Mouse (Mus musculus) forebrain, embryonic 12.5 days (tissue): ENCODE data around the gene Papss1. TPM values are rescaled to one million over a fixed set of nuclear protein-coding genes. Genes with fewer than 3 reads are reported as not detected.

Experiments used
- ATAC-seq: fragments of 200-750 bp; cut with Nextera tagmentation; 2 replicates; pipeline ENCODE4 v1.8.0; 2017; ENCODE audit warnings: moderate TSS enrichment; ENCODE audit not compliant: low FRiP score
- H3K27ac ChIP-seq: fragments of 300-500 bp; sonication (generic); 2 replicates; pipeline ENCODE4 v1.5.1; 2016; ENCODE audit warnings: mild to moderate bottlenecking
- H3K27me3 ChIP-seq: fragments of 300-500 bp; sonication (generic); 2 replicates; pipeline ENCODE4 v1.6.1; 2016; ENCODE audit warnings: mild to moderate bottlenecking
- H3K36me3 ChIP-seq: fragments of 300-500 bp; sonication (generic); replicated peaks from 2 replicates; pipeline ENCODE4 v1.6.1; 2016; ENCODE audit warnings: mild to moderate bottlenecking
- H3K4me1 ChIP-seq: fragments of 300-500 bp; sonication (generic); 2 replicates; pipeline ENCODE4 v1.6.1; 2016
- H3K4me2 ChIP-seq: fragments of 300-500 bp; sonication (generic); 2 replicates; pipeline ENCODE4 v1.6.1; 2016; ENCODE audit warnings: mild to moderate bottlenecking, moderate library complexity
- H3K4me3 ChIP-seq: fragments of 300-500 bp; sonication (generic); replicated peaks from 2 replicates; pipeline ENCODE4 v1.5.1; 2016; ENCODE audit warnings: mild to moderate bottlenecking
- H3K9ac ChIP-seq: fragments of 300-500 bp; sonication (generic); 2 replicates; pipeline ENCODE4 v1.6.1; 2016; ENCODE audit warnings: mild to moderate bottlenecking
- H3K9me3 ChIP-seq: fragments of 300-500 bp; sonication (generic); 2 replicates; pipeline ENCODE4 v1.6.1; 2016
- WGBS: fragments of 180-500 bp; shearing (Covaris S2); methylation state at CpG from one replicate; pipeline ENCODE4 v1.1.7; 2016; 5-methylcytosine and 5-hydroxymethylcytosine counted together
- polyA plus RNA-seq: library from polyadenylated mRNA; unstranded; fragments of >200 nt; fragmentation: Nextera tagmentation; extraction: Ambion mirVana; gene quantifications from 2 replicates; pipeline ENCODE4 v1.2.1, GENCODE M21; 2016

The Papss1 gene
- polyA plus RNA-seq, 1 experiment from 2014 or later: 90.8 TPM

DNA sequence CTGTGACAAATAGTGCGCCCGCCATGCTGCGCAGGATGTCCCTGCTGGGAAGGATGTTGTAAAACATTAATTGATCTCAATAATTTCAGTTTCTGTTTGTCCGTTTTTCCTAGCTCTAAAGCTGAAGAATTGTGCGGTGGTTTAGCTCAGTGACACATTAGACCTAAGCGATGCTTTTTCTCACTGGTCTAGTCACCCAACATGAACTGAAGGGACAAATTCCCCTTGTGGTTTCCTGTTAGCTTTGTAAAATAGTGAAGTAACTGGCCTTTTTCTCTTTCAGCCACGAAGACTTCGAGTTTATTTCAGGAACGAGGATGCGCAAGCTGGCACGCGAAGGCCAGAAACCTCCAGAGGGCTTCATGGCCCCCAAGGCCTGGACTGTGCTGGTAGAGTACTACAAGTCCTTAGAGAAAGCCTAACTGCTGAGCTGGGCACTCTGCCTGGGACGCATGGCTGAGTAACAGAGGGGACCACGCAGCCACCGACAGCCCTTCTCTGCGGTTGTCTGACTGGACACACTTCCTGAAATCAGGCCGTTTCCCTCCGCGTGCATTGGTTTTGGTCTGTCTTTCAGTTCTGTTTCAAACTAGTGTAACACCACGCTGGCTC, 78.2 kb downstream of the Papss1 start:
- no peaks in the 10 kb centered on the region for H3K9me3 ChIP-seq
- no peak overlapping the region for H3K9ac ChIP-seq
- H3K4me1 ChIP-seq: peaks cover 8% of the 10 kb centered on the region
- no peak overlapping the region for H3K27ac ChIP-seq
- no peaks in the 10 kb centered on the region for H3K27me3 ChIP-seq
- WGBS: 96% methylated on average over 20 of the region's 20 CpGs
- peaks cover 16% of the 10 kb centered on the region for H3K36me3 ChIP-seq
- H3K4me3 ChIP-seq: no peak overlapping the region
- no peak for ATAC-seq
- no peak overlapping the region for H3K4me2 ChIP-seq

DNA sequence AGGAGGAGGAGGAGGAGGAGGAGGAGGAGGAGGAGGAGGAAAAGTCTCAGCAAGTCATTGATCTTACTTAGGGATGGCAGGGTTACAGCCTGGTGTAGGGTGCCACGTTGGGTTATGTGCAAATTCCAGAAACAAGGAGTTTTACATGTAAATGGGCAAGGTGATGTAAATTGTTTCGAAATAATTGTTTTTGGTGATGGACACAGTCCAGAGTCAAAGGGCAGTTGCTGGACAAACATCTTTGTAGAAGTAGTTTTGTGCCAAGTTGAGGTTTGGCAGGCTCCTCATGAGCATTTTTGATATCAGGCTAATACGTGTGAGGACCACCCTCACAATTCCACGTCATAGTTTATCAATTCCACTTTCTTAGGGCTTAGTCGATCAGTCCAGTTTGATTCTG, 80.6 kb downstream of the Papss1 start:
- no peak for ATAC-seq
- no peaks in the 10 kb centered on the region for H3K27me3 ChIP-seq
- H3K27ac ChIP-seq: no peak overlapping the region
- no peak overlapping the region for H3K4me3 ChIP-seq
- no peak overlapping the region for H3K9ac ChIP-seq
- H3K9me3 ChIP-seq: no peaks in the 10 kb centered on the region
- H3K36me3 ChIP-seq: peaks cover 10% of the 10 kb centered on the region
- H3K4me2 ChIP-seq: no peak overlapping the region
- no peaks in the 10 kb centered on the region for H3K4me1 ChIP-seq
- 96% methylated on average over 5 of the region's 5 CpGs for WGBS

DNA sequence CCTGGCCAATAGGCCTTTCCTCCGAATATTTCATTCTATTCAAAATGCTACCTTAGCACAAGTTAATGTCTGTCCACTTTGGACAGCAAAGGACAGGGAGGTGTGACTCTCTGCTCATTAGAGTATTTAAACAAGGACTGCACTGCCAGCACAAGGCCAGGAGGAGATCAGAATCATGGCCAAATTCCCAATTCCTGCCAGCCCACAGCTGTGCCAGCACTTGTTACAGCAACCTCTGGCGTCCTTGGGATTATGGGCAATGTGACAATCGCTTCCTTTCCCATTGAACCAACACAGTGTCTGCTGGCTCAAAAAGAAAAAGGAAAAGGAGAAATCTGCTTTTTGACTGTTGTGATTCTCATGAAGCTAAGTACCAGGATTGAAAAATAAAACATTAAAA, 89.8 kb downstream of the Papss1 start:
- no peak overlapping the region for H3K9ac ChIP-seq
- 93% methylated on average over 3 of the region's 3 CpGs for WGBS
- H3K4me1 ChIP-seq: no peaks in the 10 kb centered on the region
- no peak overlapping the region for H3K4me2 ChIP-seq
- no peaks in the 10 kb centered on the region for H3K36me3 ChIP-seq
- no peak for ATAC-seq
- H3K4me3 ChIP-seq: no peak overlapping the region
- no peaks in the 10 kb centered on the region for H3K27me3 ChIP-seq
- no peak overlapping the region for H3K27ac ChIP-seq
- H3K9me3 ChIP-seq: no peaks in the 10 kb centered on the region

DNA sequence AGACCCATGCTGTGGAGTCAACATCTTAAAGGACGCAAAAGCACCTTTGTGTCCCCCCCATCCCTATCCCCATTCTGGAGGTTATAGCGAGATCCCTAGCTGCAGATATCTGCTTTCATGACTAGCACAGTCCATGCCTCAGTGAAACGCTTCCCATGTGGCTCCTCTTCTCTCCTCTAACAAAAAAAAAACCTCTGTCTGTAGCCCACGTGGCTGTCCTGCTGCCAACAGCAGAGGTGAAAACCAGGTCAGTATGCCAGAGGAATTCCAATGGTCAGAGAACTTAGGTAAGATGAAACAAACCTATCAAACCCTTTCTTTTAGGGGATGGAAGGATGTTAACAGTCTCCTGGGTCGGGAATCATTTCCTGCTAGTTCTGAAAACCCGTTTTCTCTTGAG, 91.5 kb downstream of the Papss1 start:
- H3K36me3 ChIP-seq: no peaks in the 10 kb centered on the region
- H3K4me1 ChIP-seq: no peaks in the 10 kb centered on the region
- WGBS: 77% methylated on average over 6 of the region's 6 CpGs
- no peak overlapping the region for H3K27ac ChIP-seq
- no peaks in the 10 kb centered on the region for H3K27me3 ChIP-seq
- H3K9me3 ChIP-seq: no peaks in the 10 kb centered on the region
- H3K4me2 ChIP-seq: no peak overlapping the region
- no peak overlapping the region for H3K9ac ChIP-seq
- no peak overlapping the region for H3K4me3 ChIP-seq
- no peak for ATAC-seq

DNA sequence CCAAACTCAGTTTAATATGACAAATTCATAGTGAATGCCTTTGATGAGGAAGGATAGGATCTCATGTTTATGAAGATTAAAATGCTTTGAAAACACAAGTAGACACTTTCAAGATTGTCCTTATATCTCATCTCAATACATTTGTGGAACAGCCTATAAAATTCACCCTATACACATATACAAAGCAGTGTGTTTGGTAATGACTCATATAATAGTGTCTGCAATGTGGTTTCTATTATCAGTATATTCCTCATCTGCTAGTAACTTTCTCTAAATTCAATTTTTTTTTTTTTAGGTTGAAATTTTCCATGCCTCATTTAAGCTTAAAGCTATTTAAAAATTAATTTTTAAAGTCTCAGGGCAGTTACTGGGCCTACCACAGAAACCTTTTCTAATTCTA, 95.6 kb downstream of the Papss1 start:
- no peak for ATAC-seq
- H3K4me1 ChIP-seq: no peaks in the 10 kb centered on the region
- H3K9ac ChIP-seq: no peak overlapping the region
- H3K9me3 ChIP-seq: no peaks in the 10 kb centered on the region
- H3K27me3 ChIP-seq: no peaks in the 10 kb centered on the region
- H3K4me2 ChIP-seq: no peak overlapping the region
- H3K27ac ChIP-seq: no peak overlapping the region
- no peaks in the 10 kb centered on the region for H3K36me3 ChIP-seq
- no peak overlapping the region for H3K4me3 ChIP-seq

DNA sequence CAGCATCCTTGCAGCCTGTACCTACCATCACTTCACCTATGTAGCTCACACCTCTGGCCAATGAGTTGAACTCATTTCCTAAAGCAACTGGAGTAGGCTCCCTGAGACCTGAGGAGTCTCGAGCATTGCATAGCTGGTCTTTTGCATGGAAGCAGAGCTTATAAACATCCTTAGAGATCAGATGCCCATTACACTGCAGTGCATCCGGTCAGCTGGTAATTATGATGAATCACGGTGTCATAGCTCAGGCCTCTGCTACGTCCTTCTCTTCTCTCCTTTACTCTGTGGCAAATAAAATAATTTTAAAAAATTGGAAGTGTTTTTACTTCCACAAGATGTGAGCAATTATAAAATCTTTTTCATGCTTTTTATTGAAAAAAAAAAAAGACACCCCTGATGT, 96.1 kb downstream of the Papss1 start:
- Histone ChIP-seq H3K4me3 (no peak overlapping the region), H3K4me2 (no peak overlapping the region), H3K27me3 (no peaks in the 10 kb centered on the region), H3K4me1 (no peaks in the 10 kb centered on the region), H3K27ac (no peak overlapping the region), H3K9ac (no peak overlapping the region), H3K9me3 (no peaks in the 10 kb centered on the region), H3K36me3 (no peaks in the 10 kb centered on the region)
- WGBS: 97% methylated on average over 4 of the region's 4 CpGs
- no peak for ATAC-seq

DNA sequence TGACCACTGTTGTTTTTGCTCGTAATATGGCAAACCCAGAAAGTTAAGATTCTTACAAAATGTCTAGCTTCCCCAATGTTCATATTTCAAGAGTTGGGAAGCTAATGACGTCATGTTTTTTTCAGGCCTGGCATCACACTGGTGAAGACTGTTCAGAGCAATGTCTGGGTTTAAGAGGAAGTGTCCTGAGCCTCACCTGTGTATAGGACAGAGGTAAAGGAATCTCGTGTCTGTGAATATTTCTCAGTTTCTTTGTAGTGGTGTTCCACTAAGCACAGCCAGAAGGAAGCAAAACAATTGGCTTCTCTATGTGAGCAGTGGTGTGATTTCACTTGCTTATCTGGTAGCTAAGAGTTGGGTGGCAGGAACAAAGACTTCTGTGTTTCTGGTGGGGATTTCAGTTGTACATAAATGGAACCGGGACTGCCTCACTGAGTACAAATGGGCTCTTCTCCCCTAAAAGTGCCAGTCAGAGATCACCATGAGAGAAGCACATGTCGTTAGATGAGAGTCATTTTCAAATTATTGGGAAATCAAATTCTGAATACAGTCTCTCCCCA, 98.1 kb downstream of the Papss1 start:
- 73% methylated on average over 5 of the region's 5 CpGs for WGBS
- Histone ChIP-seq H3K27ac (no peak overlapping the region), H3K36me3 (no peaks in the 10 kb centered on the region), H3K27me3 (no peaks in the 10 kb centered on the region), H3K4me3 (no peak overlapping the region), H3K4me2 (no peak overlapping the region), H3K9me3 (no peaks in the 10 kb centered on the region), H3K4me1 (no peaks in the 10 kb centered on the region), H3K9ac (no peak overlapping the region)
- no peak for ATAC-seq

DNA sequence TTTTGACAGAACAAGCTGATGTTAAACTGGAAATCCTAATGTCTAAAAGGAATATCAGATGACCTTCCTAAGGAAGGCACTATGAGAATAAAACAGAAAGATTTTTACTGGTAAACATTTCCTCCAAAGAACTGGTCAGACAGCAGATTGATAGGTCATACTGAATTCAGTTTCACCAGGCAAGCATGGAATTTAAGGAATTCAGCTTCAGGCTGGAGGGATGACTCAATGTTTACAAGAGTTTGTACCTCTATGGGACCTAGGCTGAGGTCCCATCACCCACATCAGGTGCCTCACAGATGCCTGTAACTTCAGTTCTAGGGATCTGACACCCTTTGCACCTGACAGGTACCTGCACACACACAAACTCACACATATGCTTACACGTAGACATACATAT, 105.3 kb downstream of the Papss1 start:
- Histone ChIP-seq H3K9ac (no peak overlapping the region), H3K36me3 (no peaks in the 10 kb centered on the region), H3K4me1 (no peaks in the 10 kb centered on the region), H3K27ac (no peak overlapping the region), H3K4me3 (no peak overlapping the region), H3K4me2 (no peak overlapping the region), H3K27me3 (no peaks in the 10 kb centered on the region), H3K9me3 (no peaks in the 10 kb centered on the region)
- ATAC-seq: no peak
- WGBS: 75% methylated on average over 1 of the region's 1 CpGs

DNA sequence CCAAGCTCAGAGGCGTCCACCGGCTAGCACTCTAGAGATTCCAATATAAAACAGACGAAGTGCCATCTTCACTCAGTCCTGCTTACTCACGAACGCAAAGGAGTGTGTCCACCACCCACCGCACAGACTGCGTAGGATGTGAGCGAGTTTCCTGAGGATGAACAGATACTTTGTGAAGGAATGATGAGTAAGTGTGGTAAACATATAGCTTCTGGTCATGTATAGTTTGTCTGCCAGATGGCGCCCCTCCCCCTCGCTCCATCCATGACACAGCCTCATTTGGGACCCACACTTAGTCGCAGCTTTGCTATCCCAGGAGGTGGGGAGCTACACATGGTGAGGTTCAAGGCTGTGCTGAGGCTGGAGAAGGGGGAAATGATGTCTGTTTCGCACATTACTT, 121.5 kb downstream of the Papss1 start:
- no peak overlapping the region for H3K4me3 ChIP-seq
- no peaks in the 10 kb centered on the region for H3K9me3 ChIP-seq
- no peak overlapping the region for H3K9ac ChIP-seq
- no peak overlapping the region for H3K27ac ChIP-seq
- no peaks in the 10 kb centered on the region for H3K36me3 ChIP-seq
- H3K4me1 ChIP-seq: no peaks in the 10 kb centered on the region
- 89% methylated on average over 12 of the region's 12 CpGs for WGBS
- H3K27me3 ChIP-seq: no peaks in the 10 kb centered on the region
- ATAC-seq: no peak
- H3K4me2 ChIP-seq: no peak overlapping the region

DNA sequence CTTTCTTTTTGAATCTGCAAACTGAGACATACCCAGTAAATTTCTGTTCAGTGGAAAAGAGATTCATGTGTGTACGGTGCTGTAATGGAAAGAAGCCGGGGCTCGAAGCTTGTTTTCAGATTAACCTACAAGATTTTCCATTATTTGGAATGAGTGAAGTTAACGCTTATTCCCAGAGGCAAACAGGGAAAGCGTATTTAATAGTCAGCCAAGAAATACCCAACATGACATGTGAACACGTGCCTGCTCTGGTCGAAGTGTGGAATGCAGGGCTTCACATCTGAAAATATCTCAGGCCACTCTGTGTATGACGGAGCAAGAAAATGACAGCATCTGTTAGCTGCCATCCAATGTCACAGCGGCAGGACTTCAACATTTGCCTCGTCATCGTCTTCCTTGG, 125.4 kb downstream of the Papss1 start:
- Histone ChIP-seq H3K4me3 (no peak overlapping the region), H3K4me1 (no peaks in the 10 kb centered on the region), H3K9ac (no peak overlapping the region), H3K9me3 (no peaks in the 10 kb centered on the region), H3K27ac (no peak overlapping the region), H3K4me2 (no peak overlapping the region), H3K27me3 (no peaks in the 10 kb centered on the region), H3K36me3 (no peaks in the 10 kb centered on the region)
- no peak for ATAC-seq
- WGBS: 86% methylated on average over 11 of the region's 11 CpGs

DNA sequence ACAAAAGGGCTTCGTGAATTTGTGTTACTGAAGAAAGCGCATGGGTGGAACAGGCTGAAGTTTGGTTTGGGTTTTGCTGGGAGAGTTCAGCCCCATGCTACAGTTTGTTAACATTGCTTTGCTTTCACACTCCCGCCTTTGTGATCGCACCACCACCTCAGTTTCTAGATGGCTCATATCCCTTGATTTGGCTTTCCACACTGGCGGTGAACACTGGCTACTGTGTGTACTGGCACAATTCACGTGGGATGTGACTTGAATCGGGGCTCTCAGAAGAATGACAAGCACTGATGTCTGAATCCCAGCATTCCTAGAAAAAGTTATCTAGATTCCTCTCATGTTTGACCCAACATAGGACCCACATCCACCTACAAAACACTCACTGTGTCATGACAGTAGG, 126.0 kb downstream of the Papss1 start:
- Histone ChIP-seq H3K9ac (no peak overlapping the region), H3K9me3 (no peaks in the 10 kb centered on the region), H3K36me3 (no peaks in the 10 kb centered on the region), H3K4me3 (no peak overlapping the region), H3K4me2 (no peak overlapping the region), H3K27me3 (no peaks in the 10 kb centered on the region), H3K27ac (no peak overlapping the region), H3K4me1 (no peaks in the 10 kb centered on the region)
- ATAC-seq: no peak
- 91% methylated on average over 7 of the region's 7 CpGs for WGBS

DNA sequence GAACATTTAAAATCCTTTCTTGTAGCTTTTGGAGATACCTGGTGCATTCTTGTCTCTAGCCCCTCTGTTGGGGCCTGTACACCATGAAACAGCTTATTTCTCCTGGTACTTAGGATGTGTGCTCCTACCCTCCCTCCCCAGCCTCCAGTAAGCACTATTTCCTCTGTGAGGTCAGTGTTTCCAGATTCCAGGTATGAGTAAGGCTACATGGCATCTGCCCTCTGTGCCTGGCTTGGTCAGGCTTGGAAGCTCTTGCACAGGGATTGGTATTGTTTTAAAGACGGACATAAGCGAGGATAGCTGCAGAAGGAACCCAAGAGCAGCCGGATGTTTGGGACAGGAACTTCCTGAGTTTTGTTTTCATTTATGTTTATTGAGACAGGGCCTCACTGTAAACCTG, 126.6 kb downstream of the Papss1 start:
- Histone ChIP-seq H3K4me3 (no peak overlapping the region), H3K27ac (no peak overlapping the region), H3K36me3 (no peaks in the 10 kb centered on the region), H3K27me3 (no peaks in the 10 kb centered on the region), H3K9ac (no peak overlapping the region), H3K4me1 (no peaks in the 10 kb centered on the region), H3K4me2 (no peak overlapping the region), H3K9me3 (no peaks in the 10 kb centered on the region)
- 88% methylated on average over 3 of the region's 3 CpGs for WGBS
- ATAC-seq: no peak
